Mouse (Mus musculus) effector memory CD4-positive, alpha-beta T cell, adult 7 months (primary cell): Measurements from ENCODE around the gene Ddx58. TPM values are rescaled to one million over a fixed set of nuclear protein-coding genes. Genes with fewer than 3 reads are reported as not detected.

ENCODE experiments used
- polyA plus RNA-seq: library from polyadenylated mRNA; unstranded; fragments of 100-300 nt; shearing (Covaris generic); gene quantifications from one replicate; pipeline ENCODE4 v1.2.1, GENCODE M21; 2017

Ddx58 gene
- 88.2 TPM for polyA plus RNA-seq

DNA sequence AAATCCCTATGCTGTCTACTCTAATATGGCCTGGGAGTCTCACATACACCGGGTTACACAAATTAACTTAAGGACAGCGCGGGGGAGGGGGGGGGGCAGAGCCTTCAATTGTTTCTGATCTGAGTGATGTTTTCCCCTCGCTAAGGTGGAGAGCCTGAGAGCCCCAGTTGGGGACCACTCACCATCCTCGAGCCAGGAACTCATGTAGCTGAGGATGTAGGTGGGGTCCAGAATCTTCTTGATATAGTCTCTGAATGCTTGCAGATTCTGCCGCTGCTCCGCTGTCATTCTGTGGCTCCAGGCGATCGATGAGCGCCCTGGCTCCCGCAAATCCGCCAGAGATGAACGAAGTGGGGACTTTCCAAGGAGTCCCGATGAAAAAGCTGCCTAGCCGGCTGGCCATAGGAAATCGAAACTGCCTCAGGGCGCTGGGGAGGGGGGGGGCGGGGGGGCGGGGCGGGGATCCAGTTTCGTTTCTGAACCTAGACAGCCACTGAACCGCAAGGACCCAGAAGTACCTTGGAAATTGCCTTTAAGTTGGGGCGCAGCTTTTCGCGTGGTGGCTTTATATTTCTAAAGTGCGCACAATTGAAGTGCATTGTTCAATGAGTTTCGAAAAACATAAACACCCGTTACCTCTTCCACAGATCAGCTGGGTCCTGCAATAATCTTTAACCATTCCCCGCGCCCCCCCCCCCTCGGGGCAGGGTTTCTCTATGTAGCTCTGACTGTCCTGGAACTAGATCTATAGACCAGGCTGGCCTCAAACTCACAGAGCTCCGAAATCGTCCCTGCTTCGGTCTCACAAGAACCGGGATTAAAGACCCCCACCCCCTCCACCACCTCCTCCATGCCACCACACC, at the start of gene Ddx58:
Gene Ddx58 (minus strand): TSS at position 420 of the 863 bp plus-strand sequence.

DNA sequence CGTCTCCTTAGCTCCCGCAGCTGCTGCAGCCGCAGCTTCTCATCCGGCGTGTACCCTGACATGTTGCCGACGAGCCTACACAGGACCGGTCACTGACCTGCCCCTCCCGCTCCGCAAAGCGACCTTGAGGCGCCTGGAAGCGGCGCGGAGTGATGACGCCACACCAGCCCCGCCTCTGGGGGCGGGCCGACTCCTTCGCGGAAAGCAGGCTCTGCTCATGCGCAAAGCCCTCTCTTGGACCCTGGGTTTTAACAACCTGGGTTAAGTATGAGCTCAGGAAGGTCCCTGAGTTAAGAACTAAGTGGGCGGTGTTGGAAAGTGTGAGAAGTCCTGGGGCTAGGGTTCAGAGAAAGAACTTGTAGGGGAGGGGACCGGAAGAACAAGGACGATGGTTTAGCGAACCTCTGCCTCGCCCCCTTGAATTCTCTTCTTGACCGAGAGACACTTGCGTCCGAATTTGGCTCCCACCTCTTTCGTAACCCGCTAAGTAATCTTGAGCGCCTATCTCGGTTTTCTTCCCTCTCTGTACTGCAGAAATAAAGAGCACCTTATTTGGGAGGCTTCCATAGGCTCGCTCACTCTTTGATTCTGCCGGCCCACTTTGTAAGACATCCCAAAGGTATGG, 39.8 kb upstream of the Ddx58 start, which contains the start of gene Ndufb6:
Gene Ndufb6 (minus strand): TSS at position 146 of the 625 bp plus-strand sequence.

GRCm38 (mm10) chr4:40269430-40270032, 29.9 kb upstream of the Ddx58 start, which contains the start of the genes Smim27 and Topors:
TSS of gene Smim27 (plus strand) at chr4:40269579.
TSS of gene Topors (minus strand) at chr4:40269850.

Other genes with a start within 250 kb of the Ddx58 start
- gene Aco1, start 96.7 kb downstream of the Ddx58 start, polyA plus RNA-seq: 13.4 TPM
- gene Smim27, start 29.8 kb upstream of the Ddx58 start, polyA plus RNA-seq: 47.7 TPM
- 40.6 TPM for gene Topors, start 30.0 kb upstream of the Ddx58 start, polyA plus RNA-seq
- gene Ndufb6, start 39.6 kb upstream of the Ddx58 start, polyA plus RNA-seq: 76.4 TPM
- gene Tmem215, start 232.4 kb upstream of the Ddx58 start, polyA plus RNA-seq: 0.11 TPM